Mouse (Mus musculus) megakaryocyte-erythroid progenitor cell, adult 5-6 weeks (primary cell): ENCODE results near the gene Cbx4. TPM values are rescaled to one million over a fixed set of nuclear protein-coding genes. Genes with fewer than 3 reads are reported as not detected.

Source experiments
- ATAC-seq: replicated peaks from 2 replicates; pipeline ENCODE4 v1.8.0; 2016; ENCODE audit warnings: mild to moderate bottlenecking, inconsistent platforms; ENCODE audit not compliant: severe bottlenecking, poor library complexity, low FRiP score, low TSS enrichment
- total RNA-seq, 2 experiments: library from RNA; stranded (forward) in 1 of 2; stranded (reverse) in 1 of 2; fragments of 200-1000, 215-1000 nt in 1 of 2; fragments of >200 nt in 1 of 2; fragmentation: Nextera tagmentation in 1 of 2; gene quantifications; 2 replicates each; pipeline ENCODE4 v1.2.3; 2014 to 2017

Cbx4 gene
- total RNA-seq, 2 experiments from 2014 or later, result 3.9 to 5.2 TPM

DNA sequence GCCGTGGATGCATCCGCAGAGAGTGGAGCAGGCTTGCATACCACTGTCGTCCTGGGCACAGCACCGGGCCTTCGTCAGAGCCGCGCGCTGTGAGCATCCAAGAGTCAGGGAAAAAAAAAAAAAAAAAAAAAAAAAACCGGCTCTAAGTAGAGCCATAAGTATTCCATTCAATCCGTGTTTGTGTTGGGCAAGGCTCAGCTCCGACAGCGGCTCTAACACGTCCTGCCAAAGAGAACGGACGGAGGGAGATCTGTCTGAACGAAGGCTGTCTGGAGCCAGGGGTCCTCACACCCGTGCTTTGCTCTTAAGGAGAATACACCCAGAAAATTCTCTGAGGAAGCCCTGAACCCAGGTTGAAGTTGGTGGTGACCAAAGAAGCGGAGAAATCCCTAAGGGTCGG, 51.4 kb downstream of the Cbx4 start:
- ATAC-seq, result no peak

DNA sequence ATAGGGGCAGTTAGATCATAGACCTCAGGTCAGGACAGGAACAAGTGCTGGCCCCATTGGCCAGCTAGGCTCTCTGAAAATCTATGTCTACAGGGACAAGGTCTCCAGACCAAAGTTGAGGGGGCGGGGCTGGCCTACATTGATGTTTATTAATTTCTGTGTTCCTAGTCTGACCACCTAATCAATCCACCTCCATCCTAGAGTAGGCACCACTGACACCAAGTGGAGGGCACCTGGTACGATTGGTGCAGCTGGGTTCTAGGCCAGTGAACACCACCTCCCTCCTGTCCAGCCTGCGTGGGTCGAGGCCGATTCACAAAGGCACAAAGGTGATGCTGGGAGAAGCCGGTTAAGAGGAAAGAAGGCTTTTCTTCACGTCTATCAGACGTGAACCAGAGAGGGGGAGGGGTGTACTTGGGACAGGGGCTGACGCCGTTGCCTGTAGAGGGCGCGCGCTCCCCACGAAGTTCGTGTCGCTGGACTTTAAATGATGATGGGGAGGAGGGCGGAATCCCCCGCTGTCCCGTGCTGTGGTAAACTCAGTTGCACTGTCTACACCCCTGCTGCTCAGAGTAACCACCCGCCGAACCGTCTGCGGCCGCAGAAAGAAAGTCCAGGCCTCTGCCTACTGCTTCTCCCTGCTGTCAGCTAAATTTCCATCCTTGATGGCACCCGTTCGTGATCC, 52.0 kb downstream of the Cbx4 start:
- ATAC-seq, result peak; percentile 73

Other genes starting within 250 kb of the Cbx4 start
- gene Rbfox3, start 174.6 kb downstream of the Cbx4 start, total RNA-seq (2014; fragmentation: Nextera tagmentation), result not detected in 2 replicates
- not detected in 2 replicates for gene Rbfox3, start 174.6 kb downstream of the Cbx4 start, total RNA-seq (2017)
- not detected in 2 replicates for gene Enpp7, start 98.0 kb downstream of the Cbx4 start, total RNA-seq (2014; fragmentation: Nextera tagmentation)
- gene Enpp7, start 98.0 kb downstream of the Cbx4 start, total RNA-seq (2017), result not detected in 2 replicates
- gene Cbx2, start 63.3 kb downstream of the Cbx4 start, total RNA-seq (2014; fragmentation: Nextera tagmentation), result 9.7 and 10.4 TPM in 2 replicates
- gene Cbx2, start 63.3 kb downstream of the Cbx4 start, total RNA-seq (2017), result 6.2 and 6.4 TPM in 2 replicates
- gene Cbx8, start 45.3 kb downstream of the Cbx4 start, total RNA-seq (2014; fragmentation: Nextera tagmentation), result 1.3 and 2.2 TPM in 2 replicates
- 0.70 and 1.2 TPM in 2 replicates for gene Cbx8, start 45.3 kb downstream of the Cbx4 start, total RNA-seq (2017)
- gene Tbc1d16, start 142.3 kb upstream of the Cbx4 start, total RNA-seq (2014; fragmentation: Nextera tagmentation), result 0.35 and 1.2 TPM in 2 replicates
- gene Tbc1d16, start 142.3 kb upstream of the Cbx4 start, total RNA-seq (2017), result 0.61 and 2.0 TPM in 2 replicates
- gene Ccdc40, start 142.4 kb upstream of the Cbx4 start, total RNA-seq (2014; fragmentation: Nextera tagmentation), result 6.4 and 8.6 TPM in 2 replicates
- 4.3 and 13.1 TPM in 2 replicates for gene Ccdc40, start 142.4 kb upstream of the Cbx4 start, total RNA-seq (2017)
- gene Gaa, start 181.7 kb upstream of the Cbx4 start, total RNA-seq (2014; fragmentation: Nextera tagmentation), result 33.7 and 44.1 TPM in 2 replicates
- gene Gaa, start 181.7 kb upstream of the Cbx4 start, total RNA-seq (2017), result 22.6 and 34.2 TPM in 2 replicates
- gene Eif4a3, start 213.9 kb upstream of the Cbx4 start, total RNA-seq (2014; fragmentation: Nextera tagmentation), result 294 and 360 TPM in 2 replicates
- 206 and 229 TPM in 2 replicates for gene Eif4a3, start 213.9 kb upstream of the Cbx4 start, total RNA-seq (2017)
- gene Card14, start 221.5 kb upstream of the Cbx4 start, total RNA-seq (2014; fragmentation: Nextera tagmentation), result not detected in 2 replicates
- gene Card14, start 221.5 kb upstream of the Cbx4 start, total RNA-seq (2017), result not detected in 2 replicates